Mouse (Mus musculus) left cerebral cortex, adult 8-10 months (tissue): ENCODE measurements at regions not wholly inside any gene's neighbourhood (a gene's known extent, or its start where the extent isn't known, plus 50 kb on each side); places are given as distances from the start of the nearest gene placed in this dataset.
"Not testable (repeated sequence)": the region's sequence is repeated elsewhere in the genome, so short reads cannot be mapped to it uniquely, and the experiment has no call there.

ENCODE experiments used
- DNase-seq, 2 experiments: peaks; one replicate each; pipeline ENCODE4 v3.0.0; 2022; ENCODE audit warnings: low spot score in 2 of 2

GRCm38 (mm10) chr4:21464456-21464855 lies 221.3 kb downstream of the Prdm13 start:
- DNase-seq: no peak

DNA sequence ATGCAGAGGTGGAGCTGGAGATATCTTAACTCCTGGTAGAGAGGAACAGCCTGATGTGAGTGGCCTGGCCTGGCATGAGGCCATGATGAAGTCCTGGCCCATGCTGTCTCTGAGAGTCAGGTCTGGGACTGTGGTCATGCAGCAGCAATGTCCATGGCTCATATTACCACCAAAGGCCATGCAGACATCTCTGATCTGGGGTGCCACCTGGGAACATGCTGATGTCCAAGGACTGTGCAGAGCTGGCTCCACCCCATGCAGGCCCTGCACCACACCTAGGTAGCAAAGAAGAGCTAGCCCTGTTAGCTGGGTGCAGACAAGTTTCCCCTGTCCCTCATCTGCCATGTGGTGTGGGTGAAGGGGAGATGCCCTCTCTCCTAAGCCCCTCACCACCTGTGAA lies 244.5 kb downstream of the Prdm13 start:
- DNase-seq: no peak

DNA sequence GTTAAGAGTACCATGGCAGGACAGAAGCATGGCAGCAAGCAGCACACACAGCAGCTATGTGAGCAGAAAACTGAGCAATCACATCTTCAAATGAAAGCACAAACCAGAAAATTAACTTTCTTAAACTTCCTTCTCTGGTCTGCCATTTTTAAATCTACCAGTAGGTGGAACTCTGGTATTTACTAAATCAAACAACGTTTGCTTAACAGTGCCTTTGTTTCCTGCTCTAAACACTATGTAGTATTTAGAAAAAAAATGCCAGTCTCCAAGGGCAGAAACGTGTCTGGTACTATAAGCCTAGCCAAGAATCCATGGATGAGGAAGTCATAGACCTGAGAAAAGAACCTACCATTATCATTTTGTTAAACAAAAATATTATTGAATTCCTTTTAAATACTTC lies 249.1 kb downstream of the Prdm13 start:
- DNase-seq: no peak

GRCm38 (mm10) chr4:21407850-21408249 lies 277.9 kb downstream of the Prdm13 start:
- DNase-seq: no peak

DNA sequence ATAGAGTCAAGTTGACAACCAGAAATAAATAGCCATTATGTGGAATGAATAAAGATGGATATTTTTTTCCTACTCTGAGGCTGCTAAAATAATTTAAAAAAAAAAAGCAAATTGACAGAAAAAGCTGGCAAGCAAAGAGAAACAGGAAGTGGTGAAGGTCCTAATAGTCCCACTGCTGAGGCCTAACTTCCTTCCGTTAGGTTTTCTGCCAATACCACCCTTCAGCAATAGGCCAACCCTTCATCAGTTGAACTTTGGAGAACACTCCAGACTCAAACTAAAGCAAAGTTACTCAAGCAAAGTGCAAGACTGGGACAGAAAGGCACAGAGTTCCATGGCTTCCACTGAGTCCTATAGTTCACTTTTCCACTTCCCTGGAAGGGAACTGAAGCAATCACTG lies 316.4 kb downstream of the Prdm13 start:
- DNase-seq: no peak

DNA sequence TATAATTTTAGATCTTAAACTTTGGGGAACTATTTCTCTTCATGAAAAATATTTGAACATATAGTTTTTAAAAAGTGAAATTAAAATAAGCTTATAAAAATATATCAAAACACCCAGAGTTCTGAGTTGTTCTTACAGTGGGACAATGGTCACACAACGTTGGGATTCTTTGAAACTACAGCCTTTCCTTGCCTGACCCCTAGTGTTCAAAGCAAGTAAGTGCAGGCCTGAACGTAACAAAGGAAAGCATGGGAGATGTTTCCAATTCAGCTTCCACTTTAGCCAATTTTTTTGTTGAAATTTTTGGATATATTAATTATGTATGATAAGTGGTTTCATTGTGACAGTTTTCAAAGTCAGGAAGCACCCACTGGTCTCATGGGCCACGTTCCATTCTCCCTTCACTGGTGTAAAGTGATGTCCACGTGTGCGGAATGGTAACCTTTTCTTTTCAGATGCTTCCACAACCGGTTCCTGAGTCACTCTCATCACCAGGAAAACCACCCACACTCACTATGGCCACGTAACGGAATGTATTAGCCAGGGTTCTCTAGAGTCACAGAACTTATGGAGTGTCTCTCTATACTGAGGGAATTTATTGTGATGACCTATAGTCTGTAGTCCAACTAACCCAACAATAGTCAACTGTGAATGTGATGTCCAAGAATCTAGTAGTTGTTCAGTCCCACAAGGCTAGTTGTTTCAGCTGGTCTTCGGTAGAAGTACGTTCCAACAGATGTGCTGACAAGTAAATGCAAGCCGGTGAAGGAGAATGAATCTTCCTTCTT lies 317.3 kb downstream of the Prdm13 start:
- DNase-seq: no peak

DNA sequence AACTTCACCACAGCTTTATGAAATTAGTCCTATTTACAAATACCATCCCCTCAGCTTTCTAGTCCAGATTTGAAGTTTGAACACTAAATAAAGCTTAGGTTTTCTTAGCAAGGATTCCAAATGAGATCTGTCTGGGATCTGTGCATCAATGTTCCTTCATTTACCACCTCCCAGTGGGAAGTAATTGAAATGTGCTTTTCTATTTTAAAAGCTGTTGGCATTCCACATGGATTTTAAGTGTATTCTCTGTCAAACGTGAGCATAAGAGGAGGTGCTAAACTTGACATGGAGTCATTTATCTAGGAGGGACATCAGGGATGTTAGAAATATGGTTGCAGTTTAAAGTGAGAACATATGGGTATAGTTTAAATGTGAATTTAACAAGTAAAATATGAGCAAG lies 364.0 kb downstream of the Prdm13 start:
- DNase-seq: no peak

- DNase-seq: not testable (repeated sequence)
Measured at GRCm38 (mm10) chr4:21309239-21309638, 376.5 kb downstream of the Prdm13 start.

DNA sequence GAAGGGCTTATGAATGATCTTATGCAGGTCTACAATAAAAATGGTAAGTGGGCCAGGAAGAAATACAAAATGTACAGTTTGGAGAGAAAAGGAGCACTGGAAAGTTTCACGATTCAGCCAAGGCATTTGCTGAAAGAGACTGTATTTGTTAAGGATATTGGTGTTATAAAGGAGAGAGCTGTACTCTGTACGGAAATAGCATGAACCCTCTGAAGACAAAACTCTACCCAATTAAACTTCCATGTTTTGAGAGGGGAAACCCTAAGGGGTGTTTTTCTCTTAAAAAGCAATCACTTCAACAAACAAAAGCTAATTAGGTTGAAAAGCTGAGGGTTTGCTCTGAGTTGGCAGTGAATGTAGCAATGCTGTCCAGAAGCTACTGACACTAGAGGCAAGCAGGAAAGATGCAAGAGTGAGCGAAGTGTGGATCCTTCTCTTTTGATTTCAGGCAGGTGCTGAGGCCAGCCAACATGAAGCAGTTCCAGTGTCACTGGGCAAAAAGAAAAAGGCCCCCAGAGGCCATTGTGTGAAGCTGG lies 378.2 kb downstream of the Prdm13 start:
- DNase-seq: no peak

DNA sequence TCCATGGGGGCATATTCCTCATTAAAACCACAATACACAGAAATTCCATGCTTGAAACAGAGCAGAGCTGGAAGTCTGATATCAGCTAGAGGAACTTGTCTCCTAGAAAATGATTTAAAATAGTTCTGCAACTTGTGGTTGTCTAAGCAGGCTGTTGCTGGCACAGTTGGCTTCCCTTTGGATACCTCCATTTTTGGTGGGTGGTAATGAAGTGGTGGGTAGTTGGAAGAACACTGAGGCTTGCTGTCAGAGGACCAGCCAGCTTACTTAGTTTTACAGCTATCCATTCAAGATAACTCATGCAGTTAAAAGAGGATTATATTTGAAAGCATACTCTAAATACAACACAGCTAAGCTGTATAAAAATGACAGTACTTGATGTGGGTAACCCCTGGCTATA lies 385.6 kb downstream of the Prdm13 start:
- DNase-seq: peak in 1 of 2 experiments; percentile 11

- DNase-seq: no peak
Measured at GRCm38 (mm10) chr4:21267302-21267701, 418.5 kb downstream of the Prdm13 start.

DNA sequence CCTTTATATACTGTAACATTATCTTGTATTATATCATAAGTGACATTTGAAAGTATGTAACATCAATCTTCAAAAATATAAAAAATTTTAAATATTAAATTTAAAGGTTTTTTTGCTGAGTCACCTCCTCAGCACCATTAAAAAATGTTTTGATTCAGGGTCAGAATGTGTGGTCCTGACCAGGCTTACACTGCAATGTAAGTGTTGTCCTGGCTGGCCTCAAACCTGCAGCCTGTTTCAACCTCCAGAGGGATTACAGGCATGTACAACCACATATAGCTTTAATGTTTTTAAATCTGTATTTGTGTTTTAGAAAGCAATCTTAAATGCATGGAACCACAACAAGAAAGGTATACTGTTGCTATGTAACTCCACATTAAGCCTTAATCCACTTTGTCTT lies 418.9 kb downstream of the Prdm13 start:
- no peak for DNase-seq

GRCm38 (mm10) chr4:21250396-21250795 lies 435.4 kb downstream of the Prdm13 start:
- DNase-seq: no peak

- DNase-seq: peak; percentile 5 to 6
Measured at GRCm38 (mm10) chr4:21222631-21223030, 463.1 kb downstream of the Prdm13 start.

GRCm38 (mm10) chr4:21207617-21208016 lies 478.1 kb downstream of the Prdm13 start:
- no peak for DNase-seq

DNA sequence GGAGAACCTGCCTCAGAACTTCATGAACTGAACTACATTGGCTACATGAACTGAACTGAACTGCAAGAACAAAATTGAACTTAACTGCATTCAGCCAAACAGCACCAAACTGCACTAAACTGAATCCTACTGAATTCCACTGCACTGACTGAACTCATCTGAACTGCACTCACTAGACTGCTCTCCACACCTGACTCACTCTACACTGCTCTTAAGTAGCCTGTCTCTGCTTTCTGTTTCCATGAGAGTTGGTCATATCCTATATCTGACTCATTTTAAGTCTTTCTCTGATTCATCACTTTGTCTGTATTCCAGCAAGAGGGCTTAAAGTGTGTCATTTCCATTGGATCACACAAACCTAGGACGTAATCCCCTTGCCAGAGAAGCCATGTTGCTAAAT lies 490.1 kb downstream of the Prdm13 start:
- DNase-seq: no peak

- DNase-seq: no peak
Measured at GRCm38 (mm10) chr4:21173789-21174188, 512.0 kb downstream of the Prdm13 start.

- DNase-seq: no peak
Measured at GRCm38 (mm10) chr4:21173019-21173418, 512.7 kb downstream of the Prdm13 start.

GRCm38 (mm10) chr4:21170734-21171133 lies 515.0 kb downstream of the Prdm13 start:
- DNase-seq: no peak

DNA sequence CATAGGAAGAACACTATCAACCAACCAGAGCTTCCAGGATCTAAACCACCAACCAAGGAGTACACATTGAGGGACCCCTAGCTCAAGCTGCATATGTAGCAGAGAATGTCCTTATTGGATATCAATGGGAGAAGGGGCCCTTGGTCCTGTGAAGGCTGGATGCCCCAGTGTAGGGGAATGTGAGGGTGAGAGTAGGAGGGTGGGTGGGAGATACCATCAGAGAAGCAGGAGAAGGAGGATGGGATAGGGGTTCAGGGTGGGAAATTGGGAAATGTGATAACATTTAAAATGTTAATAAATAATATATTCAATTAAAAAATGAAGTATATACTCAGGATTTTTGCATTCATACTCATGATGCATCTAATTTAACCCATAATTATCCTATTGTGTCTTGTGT lies 523.6 kb downstream of the Prdm13 start:
- no peak for DNase-seq

- DNase-seq: no peak
Measured at GRCm38 (mm10) chr4:21125892-21126291, 559.9 kb downstream of the Prdm13 start.

GRCm38 (mm10) chr4:21095741-21096140 lies 590.0 kb downstream of the Prdm13 start:
- DNase-seq: no peak

DNA sequence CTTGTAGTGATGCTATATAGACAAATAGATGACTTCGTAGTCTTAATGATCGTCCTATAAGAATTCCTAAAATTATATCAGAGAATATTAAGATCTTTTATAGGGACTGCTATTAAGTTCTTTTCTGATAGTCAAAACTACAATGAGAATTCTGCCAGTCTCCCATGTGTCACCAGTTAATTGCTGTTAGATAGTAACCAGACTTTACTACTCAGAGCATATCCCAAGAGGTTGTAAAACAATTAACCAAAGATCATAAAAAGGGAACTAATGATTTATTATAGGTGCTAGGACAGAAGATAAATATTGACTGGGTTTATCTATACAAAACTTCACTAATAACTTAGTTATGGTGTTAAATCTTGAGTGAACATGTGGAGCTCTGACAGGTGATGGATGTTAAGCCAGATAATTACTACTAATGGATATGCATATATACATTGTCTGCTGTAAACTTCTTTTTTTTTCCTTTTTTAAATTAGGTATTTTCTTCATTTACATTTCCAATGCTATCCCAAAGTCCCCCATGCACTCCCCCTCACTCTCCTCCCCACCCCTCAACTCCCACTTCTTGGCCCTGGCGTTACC lies 615.5 kb downstream of the Prdm13 start:
- no peak for DNase-seq
